Mouse (Mus musculus) heart, postnatal 10 days (tissue): ENCODE data around the gene Hagh. TPM values are rescaled to one million over a fixed set of nuclear protein-coding genes. Genes with fewer than 3 reads are reported as not detected.

ENCODE experiments used
- DNase-seq, 2 experiments: peaks; one replicate each; pipeline ENCODE4 v3.0.0; 2021
- intact Hi-C: fragments of 180-260 bp; cut with DNase I; formaldehyde crosslinking; loops from one replicate; pipeline ENCODE4 v1.15.1; 2025
- total RNA-seq, 2 experiments: library from RNA; stranded (reverse); gene quantifications; 2 replicates each; pipeline ENCODE4 v1.2.3; 2021

The Hagh gene
- total RNA-seq: 100 to 1,000 TPM; 110 to 117 TPM

DNA sequence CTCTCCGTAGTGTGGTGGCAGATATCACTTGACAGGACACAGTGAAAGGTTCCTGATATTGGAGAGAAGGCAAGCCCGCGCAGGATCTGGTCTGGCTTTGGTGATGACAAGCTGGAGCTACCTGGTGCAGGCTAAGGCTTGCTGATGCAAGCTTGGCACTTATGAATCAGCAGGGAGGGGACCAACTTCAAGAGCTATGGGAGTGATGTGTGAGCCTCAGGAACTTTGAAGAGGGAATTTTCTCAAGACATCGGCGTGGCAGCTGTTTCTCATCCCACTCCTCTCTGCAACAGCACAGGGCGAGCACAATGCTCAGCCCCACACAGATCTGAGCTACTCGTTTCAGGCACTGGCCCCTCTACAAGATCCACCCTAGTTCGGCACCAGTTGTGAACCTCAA is at the start of gene Hagh:
TSS of gene Hagh (plus strand) at position 302 of the 400 bp plus-strand sequence.
- intact Hi-C loops: no loop called here
- no peak for DNase-seq

DNA sequence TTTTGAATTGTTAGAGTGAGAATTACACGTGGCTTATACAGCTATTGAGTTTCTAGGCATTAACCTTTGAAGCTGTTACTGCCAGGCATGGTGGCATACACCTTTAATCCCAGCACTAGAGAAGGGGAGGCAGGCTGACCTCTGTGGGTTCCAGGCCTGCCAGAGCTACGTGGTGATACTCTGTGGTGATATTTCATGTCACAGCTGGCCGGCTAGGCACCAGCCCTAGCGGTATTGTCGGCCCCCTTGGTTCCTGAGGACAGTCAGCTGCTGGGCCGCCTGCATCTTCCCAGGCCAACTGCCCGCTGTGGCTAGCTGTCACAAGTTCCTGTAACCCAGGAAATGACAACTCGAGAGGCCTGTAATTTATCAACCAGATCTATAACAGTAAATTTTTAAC is 47.8 kb upstream of the Hagh start:
- intact Hi-C loops: no loop called here
- no peak for DNase-seq

DNA sequence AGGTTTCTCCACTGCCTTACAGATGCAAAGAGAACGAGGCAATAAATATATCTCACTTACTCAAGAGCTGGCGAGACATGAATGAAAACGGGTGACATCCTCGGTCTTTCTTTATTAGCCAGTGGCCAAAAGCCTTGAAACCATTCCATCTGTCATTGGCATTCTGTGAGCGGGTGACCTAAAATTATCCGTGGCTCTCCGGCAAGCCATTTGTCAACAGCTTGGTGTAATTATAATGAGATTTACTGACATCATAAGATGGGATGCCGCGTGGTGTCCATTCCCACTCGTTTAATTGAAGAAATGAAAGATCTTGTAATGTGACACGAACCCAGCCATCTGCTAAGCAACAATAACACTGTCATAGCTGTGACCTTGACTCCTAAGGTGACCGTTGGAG is 45.2 kb upstream of the Hagh start:
- DNase-seq: no peak
- intact Hi-C loops: no loop called here

DNA sequence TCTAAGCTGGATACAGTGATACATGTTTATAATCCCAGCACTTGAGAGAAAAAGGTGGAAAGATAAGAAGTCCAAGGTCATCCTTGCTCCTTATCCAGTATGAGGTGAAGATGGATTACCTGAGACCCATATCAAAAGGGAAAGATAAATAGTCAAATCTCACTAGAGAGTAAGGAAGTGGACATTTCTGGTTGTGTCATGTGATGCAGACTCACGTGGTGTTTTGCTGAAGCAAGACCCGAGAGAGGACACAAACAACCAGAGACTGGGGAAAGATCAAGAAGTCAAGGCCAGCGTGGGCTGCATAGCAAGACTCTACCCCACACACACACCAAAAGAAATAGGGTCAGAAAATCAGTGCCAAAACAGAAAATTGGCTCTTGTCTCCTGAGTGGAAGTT is 43.0 kb upstream of the Hagh start:
- DNase-seq: no peak
- intact Hi-C loops: no loop called here

DNA sequence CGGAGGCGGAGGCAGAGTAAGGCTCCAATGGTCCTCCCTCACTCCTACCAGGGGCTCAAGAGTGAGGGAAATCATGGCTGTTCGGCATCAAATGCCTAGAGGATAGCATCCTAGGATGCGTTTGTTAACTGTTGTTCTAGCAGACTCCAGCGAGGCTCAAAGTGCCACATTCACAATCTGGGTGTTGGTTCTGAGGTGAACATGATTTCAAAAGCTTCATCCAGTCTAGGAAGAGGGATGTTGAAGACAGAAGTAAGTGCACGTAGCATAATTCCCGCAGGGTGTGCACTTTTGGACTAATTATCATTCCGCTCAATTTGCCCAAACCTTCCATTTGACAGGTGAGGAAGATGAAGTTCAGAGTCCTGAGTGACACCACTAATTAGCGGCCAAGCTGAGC is 41.7 kb upstream of the Hagh start:
- intact Hi-C loops: no loop called here
- no peak for DNase-seq

DNA sequence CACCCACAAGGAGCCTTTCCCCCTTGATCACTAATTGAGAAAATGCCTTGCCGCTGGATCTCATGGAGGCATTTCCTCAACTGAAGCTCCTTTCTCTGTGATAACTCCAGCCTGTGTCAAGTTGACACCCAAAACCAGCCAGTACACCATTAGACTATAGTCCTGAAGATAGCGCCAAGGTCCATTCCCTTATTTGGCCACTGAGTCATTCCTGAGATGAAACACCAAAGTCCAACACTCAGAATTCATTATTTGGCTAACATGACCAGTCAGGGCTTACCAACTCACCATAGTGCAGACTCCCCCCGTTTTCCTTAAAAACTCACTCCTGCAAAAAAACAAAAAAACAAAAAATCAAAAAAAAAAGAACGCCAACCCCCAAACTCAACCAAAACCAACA is 40.5 kb upstream of the Hagh start:
- DNase-seq: no peak
- intact Hi-C loops: no loop called here

DNA sequence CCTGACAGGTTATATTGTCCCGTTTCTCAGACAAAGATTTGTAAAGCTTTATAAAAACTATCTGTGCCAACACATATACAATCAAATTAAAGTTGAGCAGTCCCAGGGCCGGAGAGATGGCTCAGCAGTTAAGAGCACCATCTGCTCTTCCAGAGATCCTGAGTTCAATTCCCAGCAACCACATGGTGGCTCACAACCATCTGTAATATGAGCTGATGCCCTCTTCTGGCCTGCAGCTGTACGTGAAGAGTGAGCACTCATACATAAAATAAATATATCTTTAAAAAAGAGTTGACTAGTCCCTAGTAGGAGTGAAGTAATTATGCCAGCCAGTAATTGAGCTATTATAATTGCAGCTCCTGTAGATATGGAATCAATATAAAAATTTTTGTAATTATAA is 39.4 kb upstream of the Hagh start:
- no peak for DNase-seq
- intact Hi-C loops: no loop called here

DNA sequence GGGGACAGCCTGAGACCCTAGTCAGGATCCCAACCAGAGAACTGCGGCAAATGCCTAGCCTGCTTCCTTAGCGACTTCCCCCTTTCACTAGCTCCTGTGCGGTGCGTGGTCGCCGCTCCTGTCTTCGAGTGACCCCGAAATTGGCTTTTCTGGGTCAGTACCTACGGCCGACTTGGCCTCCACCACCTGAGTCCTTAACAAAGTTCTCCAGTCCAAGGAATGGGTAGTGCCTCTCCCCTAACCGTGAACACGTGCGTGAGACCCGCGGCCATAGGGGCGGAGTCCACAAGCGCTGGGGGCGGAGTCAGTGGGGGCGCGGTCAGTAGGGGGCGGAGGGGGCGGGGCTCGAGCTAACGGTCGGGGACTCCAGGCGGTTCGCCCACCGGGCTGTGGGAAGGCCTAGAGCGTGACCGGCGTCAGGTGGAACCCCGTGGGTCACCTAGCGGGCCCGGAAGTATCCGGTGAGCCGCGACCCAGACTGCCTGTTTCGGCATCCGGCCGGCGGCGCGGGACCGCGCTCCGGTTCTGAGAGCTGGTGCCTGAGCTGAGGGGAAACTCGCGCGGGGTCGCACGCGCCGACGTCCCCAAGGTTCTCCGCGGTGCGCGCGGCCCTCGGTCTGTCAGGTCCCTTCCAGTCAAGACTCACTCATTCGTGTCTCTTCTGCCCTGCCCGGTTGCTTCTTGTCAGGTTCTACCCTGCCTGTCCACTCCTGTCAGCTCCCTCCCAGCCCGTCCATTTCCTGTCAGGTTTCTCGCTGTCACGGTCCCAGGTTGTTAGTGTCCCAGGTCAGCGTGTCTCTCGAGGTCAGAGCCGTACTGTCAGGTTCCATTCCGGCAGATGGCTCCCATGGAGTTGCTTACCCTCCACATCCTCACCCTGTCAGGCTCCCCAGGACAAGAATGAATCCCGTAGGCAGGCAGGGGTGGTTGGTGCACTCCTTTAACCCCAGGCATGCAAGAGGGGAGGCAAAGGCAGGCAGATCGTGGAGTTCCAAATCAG is 35.7 kb upstream of the Hagh start, which contains the start of gene Meiob:
TSS of gene Meiob (plus strand) at position 338 of the 1,000 bp plus-strand sequence.
- DNase-seq: peak; percentile 57 to 74
- intact Hi-C loops: no loop called here

DNA sequence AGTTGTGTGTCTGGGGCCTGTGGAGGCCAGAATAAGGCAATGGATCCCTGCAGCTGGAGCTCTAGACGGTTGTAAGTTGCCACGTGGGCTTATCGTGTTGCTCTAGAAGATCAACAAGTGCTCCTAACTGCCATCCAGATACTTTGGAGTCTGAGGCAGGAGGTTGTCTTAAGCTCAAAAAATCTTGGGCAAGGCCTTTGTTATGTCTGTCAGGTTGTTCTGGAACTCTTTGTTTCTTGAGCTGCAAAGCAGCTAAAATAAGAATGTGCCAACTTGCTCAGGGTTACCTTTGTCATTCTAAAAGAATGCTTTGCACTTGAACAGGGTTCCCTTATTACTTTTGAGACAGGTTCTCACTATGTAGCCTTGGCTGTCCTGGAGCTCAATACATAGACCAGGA is 28.7 kb upstream of the Hagh start:
- intact Hi-C loops: no loop called here
- DNase-seq: no peak

DNA sequence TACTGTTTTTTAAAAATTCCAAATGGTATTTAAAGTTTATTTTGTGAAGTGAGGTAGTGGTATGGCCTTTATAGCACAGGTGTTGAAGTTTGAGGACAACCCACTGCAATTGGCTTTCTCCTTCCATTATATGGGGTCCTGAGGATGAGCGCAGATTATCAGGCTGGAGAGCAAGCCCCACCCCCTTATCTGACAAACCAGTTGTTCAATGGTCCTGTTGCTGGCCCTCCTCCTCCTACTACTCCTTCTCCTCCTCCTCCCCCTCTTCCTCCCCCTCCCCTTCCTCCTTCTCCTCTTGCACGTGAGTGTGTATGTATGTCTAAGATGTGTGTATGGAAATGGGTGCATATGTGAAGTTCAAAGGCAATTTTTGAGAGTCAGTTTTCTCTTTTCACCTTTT is 27.7 kb upstream of the Hagh start:
- intact Hi-C loops: no loop called here
- no peak for DNase-seq

DNA sequence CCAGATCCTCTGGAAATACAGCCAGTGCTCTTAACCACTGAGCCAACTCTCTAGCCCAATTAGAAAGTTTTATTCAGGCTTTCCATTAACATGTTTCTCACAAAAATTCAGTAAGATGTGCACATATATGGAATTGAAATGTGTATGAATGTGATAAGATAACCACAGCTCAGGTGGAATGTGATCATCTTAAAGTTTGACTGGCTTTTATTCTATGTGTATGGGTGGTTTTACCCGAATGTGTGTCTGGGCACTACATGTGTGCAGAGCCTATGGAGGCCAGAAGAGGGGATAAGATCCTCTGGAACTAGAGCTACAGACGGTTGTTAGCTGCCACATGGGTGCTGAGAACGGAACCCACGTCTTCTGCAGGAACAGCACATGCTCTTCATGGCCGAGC is 24.7 kb upstream of the Hagh start:
- DNase-seq: no peak
- intact Hi-C loops: no loop called here

DNA sequence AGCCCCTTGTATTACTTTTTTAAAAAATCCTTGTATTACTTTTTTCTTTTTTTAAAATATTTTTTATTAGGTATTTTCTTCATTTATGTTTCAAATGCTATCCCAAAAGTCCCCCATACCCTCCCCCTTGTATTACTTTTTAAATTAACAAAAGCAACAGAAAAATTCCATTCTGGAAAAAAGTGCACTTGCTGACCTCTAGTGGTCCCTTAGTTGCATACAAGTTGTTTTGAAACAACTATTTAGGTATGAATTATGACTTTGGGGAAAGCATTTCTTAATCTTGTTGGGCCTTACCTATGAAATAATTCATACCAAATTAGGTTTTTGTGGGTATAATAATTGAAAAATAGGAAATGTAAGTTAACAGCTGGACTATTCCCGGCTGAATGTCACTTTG is 22.4 kb upstream of the Hagh start:
- intact Hi-C loops: loop anchor here (1.0 kb wide), 1 partner anchor 72 kb away; no protein-coding TSS in a partner anchor
- DNase-seq: peak in 1 of 2 experiments; percentile 12

DNA sequence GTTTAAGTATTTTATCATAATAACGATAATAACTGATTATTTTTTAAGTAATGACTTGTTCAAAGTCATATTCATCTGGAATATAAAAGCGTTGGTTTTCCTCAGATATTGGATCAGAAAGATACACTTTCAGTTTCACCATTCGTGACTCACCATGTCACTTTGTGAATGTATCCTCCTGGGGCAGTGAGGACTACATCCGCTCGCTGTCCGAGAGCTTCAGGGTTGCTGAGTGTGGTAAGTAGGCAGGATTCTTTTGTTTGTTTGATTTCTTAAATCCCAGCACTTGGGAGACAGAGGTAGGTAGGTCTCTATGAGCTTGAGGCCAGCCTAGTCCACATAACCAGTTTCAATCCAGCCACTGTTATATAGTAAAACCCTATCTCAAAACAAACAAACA is 21.8 kb upstream of the Hagh start:
- intact Hi-C loops: no loop called here
- no peak for DNase-seq

DNA sequence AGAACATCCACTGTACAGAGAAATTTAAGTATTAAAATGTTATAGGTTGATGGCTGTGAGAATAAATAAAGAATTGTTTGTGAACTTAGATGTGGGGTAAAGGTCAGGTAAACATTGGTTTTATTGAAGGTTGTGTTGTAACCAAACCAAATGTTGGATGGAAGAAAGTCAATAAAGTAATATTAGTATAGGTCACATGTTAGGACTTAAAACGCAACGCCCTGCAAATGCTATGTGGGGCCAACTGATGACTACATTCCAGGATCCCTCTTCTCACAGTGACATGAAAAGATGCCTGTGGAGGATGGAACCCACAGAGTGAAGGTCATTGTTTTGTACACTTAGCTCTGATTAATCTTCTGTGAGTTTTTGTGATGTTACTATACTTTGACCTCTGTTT is 20.5 kb upstream of the Hagh start:
- intact Hi-C loops: no loop called here
- no peak for DNase-seq

DNA sequence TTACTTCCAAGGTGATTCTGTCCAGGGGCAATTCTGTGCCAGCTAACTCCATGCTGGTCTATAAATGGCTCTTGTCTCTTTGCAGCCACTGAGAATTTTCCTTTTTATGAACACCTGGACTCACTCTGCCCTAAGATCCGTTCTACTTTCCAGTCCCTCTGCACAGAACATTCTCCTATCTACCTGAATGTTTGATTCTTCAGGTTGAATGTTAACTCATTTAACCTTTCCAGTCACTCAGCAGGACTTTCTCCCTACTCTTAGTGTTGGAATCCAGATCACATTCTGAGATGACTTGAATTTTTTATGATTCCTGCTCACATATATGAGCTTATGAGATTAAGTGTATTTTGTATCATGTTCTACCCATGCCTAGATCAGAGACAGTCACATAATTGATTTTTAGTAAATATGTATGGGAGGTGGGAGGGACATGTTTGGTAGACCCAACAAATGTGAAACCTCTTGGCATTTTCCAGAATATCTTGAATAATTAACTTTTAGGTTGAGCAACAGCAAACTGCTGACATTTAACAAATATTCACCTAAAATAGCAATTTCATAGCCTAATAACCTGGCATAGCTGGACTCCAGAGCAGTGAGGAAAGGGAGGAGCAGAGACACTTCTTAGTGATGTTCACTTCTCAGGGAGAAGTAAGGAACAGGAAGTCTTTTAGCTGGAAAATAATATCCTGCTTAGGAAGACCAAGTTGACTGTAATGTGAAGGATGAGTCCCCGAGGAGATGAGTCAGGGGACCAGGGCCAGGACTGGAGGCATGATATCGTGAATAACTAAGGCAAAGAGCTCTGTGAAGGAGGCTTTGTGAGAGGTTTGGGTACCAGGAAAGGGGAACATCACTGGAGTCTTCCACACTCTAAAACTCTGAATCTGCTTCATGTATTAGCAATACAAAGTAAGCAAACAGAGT is 18.3 kb upstream of the Hagh start:
- intact Hi-C loops: no loop called here
- no peak for DNase-seq

DNA sequence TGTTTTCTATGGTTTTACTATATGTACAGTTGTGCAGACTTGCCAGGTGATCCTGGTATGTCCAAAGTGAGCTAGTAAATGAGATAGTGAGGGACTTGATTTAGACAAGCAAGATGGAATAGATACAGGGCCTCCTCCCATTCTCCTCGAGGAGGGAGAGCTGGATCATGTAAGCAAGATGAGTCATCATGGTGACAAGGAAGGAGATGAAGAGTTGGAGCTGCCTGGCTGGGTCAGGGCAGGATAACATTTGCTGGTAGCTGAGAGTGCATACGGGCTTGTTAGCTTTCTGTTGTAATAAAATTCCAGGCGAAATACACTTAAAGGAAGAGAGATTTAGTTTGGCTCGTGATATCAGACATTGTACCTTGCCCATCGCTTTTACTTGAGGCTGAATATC is 398 bp downstream of the Hagh start:
- intact Hi-C loops: no loop called here
- DNase-seq: no peak

DNA sequence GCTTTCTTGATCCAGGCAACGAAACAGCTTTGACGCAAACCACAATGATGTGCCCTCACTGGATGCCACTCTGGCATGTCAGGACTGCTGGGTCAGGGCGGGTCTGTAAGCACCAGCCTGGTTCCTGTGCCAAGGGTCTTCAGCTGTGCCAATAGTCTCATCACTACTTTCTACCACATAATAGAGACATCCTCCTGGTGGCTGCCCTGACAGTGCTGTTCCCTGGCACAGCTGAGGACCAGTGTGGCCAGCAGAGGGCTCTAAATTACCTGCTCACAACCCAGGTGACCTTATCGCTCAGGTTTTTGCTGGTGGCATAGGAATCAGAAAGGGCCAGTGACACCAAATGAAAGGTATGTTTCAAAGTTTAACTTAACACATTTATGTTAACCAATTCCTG is 1.2 kb downstream of the Hagh start:
- intact Hi-C loops: no loop called here

DNA sequence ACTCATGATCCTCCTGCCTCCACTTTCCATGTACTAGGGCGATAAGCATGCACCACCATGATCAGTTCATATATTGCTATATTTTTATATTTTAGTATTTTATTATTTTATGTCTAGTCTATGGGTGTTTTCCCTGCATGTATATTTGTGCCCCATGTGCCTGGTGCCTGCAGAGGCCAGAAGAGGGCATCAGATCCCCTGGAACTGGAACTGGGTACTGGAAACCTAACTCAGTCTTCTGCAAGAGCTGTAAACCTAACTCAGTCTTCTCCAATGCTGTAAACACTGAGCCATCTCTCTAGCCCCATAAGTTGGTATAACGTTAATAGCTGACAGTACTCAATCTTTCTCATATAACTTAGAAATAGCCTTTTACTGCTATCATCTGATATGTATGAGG is 2.7 kb downstream of the Hagh start:
- intact Hi-C loops: no loop called here

More for the DNA sequence above, 1.2 kb downstream of the Hagh start:
- DNase-seq: peak in 1 of 2 experiments; percentile 23

DNA sequence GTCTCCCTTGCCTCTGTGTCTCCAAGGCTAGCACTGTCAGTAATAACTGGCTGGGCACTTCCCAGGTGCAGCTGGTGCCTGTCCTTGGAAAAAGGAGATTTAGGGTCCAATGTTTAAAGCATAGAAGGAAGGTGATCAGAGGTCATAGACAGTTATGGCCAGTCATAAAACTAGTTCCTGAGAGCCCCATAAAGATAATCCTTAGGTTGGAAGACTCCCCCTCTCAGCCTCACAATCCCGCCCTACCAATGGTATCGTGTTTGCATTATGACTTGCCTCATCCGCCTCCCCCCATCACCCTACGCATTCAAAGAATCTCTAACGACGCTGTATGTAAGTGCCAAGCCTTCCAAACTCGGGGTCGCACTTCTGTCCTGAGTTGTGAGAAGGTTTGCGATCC is 4.6 kb downstream of the Hagh start:
- DNase-seq: no peak
- intact Hi-C loops: no loop called here

More for the DNA sequence above, 2.7 kb downstream of the Hagh start:
- no peak for DNase-seq

DNA sequence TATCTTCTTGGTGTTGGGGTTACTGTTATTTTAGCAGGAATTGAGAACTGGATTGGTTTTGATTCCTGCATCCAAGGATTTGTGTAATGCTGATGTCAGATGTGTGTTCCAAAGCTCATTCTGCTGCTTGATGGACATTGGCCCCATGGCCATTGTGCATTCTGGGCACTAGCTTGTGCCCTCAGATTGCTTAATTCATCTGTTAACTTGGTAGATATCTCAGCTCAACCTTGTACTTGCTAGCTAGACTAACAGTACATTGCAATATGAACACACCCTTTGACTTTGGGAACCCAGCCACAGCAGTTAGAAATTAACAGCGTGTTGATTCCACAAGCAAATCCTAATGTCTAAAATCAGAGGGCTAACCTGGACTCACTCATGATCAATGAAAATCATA is 7.4 kb downstream of the Hagh start:
- no peak for DNase-seq
- intact Hi-C loops: no loop called here

DNA sequence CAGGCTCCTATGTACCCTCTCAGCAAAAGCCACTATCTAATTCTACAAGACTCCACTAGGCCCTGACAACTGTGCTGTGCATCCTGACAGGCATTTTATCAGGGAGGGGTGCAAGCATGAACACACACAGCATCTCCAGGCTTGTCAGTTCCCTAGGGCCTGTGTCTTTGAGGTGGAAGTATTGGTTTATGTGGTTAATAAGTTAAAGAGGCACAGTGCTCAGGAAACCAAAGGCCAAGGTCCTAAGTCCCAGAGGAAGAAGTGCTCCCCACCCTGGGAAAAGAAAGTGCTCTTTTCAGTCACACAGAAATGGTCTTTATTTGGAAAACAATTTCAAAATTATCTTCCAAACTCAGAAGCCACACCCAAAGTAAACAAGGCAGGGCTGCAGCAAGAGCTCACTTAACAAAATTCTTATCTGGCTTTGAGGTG is 8.7 kb downstream of the Hagh start:
- no peak for DNase-seq
- intact Hi-C loops: no loop called here
